Mouse (Mus musculus) hematopoietic stem cell, adult 5-6 weeks (primary cell): Measurements from ENCODE around the gene Brd4. TPM values are rescaled to one million over a fixed set of nuclear protein-coding genes. Genes with fewer than 3 reads are reported as not detected.

ENCODE experiments used
- ATAC-seq, 2 experiments: fragments of 125-278 bp in 1 of 2; replicated peaks in 1 of 2; 2 replicates each; pipeline ENCODE4 v1.8.0; 2016 to 2017; ENCODE audit warnings: inconsistent platforms in 2 of 2, mild to moderate bottlenecking in 2 of 2, moderate number of reproducible peaks in 2 of 2, low read depth in 1 of 2, moderate TSS enrichment in 1 of 2; ENCODE audit not compliant: low FRiP score in 2 of 2, poor library complexity in 2 of 2, severe bottlenecking in 2 of 2, insufficient read depth in 1 of 2, low TSS enrichment in 1 of 2
- total RNA-seq: library from RNA; stranded (forward); fragments of 172-1452, 232-1000 nt; gene quantifications from 2 replicates; pipeline ENCODE4 v1.2.3, GENCODE M21; 2017

The Brd4 gene
- total RNA-seq: 19.8 and 29.1 TPM in 2 replicates

GRCm38 (mm10) chr17:32284262-32285137, at the start of gene Brd4:
Gene Brd4 (minus strand): TSS chr17:32284722.
- peak; percentile 63 to 75 for ATAC-seq

DNA sequence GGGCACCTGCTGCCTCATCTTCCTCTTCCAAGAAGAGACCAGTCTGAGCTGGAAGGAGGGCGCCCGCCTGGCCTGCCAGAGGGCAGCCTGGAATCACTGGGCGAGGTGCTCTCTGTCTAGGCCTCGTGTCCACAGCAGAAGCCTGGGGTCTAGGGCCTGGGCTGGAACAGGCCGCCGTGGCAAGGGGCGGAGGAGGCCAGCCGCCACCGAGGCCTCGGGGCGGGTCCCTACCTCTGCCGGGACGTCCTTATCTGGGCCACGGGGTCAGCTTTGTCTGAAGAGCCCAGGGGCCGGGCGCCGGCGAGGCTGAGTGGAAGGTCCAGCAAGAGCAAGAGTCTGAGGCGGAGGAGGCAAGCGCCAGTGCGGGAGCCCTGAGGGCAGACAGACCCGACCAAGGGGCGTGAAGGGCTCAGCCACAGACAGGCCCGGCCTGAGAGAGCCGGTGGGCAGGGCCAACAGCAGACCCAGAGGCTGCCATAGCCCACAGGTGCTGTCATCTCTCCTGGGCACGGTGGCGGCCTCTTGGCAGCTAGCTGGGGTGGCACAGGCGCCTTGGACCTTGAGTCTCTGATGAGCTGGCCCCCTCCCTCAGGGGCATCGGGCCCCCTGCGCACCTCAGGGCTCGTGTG, 49.3 kb upstream of the Brd4 start:
- no peak for ATAC-seq

DNA sequence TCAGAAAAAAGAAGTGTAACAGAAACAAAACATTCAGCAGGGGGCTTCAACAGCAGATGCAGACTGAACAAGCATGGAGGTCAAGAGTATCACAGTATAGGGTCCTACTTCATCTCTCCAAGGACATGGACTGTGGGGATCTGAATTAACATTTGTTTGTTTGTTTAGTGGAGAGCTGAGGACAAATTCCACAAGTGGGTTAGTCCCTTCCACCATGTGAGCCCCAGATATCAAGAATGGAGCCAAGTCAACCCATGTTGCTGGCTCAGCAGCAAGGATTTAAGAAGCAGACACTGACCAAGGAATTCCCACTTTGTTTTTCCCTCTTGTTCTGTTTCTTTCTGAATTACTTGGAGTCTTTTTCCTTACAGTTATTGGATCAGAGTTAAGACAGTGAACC, 43.0 kb upstream of the Brd4 start:
- no peak for ATAC-seq

GRCm38 (mm10) chr17:32322809-32323208, 38.3 kb upstream of the Brd4 start:
- ATAC-seq: no peak

DNA sequence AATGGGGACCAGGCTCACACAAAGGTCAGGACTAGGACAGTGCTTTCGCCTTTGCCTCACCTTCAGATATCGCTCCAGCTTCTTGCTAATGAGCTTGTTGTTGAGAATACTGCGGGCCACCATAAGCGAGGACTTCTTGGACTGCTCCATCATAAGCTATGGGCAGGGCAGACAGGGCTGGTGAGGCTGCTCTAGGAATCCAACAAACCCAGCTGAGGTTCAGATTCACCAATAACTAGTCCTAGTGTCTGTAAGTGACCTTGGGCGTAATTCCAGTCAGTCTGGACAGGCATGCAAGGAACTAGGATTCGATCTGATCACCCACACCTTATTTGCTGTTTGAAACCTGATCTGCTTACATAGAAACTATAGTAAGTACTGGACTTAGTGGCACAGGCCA, 37.3 kb upstream of the Brd4 start:
- ATAC-seq: no peak

- ATAC-seq: peak; percentile 67 to 73
Measured at GRCm38 (mm10) chr17:32321390-32321734, 36.8 kb upstream of the Brd4 start.

DNA sequence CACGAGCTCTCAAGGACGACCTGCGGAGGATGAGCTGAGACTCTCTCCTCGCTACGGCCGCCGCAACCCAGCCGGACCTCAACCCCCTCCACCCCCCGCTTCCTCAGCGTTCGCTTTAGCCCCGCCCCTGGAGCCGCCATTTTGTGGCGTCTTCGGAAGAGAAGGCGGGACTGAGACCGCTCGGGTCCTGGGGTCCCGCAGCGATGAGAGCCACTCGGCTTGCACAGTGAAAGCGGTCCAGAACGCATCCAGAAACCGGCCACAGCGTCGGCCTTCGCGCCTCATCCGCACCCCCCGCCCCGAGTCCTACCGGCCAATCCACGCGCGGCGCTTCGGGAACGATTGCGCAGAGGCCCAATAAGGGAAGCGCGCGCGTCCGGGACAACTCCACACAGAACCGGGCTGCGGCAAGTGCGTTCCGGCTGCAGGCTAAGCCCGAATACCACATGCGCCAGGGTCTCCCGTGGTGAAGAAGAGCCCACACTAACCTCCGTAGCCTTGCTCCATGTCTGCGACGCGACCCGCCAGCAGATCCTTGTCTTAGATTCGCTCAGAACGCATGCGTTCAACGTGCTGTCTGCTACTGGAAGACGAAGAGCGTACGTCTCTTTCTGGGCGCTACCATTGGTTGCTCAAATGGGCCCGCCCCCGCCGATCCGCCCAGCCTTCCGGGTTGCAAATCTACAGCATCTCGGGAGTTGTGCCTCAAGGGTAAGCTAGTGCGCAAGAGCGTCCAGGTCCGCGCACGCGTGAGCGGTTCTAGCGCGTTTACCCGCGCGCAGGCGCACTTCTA, 36.3 kb upstream of the Brd4 start, which contains the start of gene Akap8:
Akap8 (minus strand) TSS at position 642 of the 793 bp plus-strand sequence.
- ATAC-seq: peak; percentile 94

GRCm38 (mm10) chr17:32319950-32320349, 35.4 kb upstream of the Brd4 start:
- ATAC-seq: no peak

GRCm38 (mm10) chr17:32317708-32318107, 33.2 kb upstream of the Brd4 start:
- ATAC-seq: no peak

GRCm38 (mm10) chr17:32317032-32317431, 32.5 kb upstream of the Brd4 start:
- ATAC-seq: no peak

DNA sequence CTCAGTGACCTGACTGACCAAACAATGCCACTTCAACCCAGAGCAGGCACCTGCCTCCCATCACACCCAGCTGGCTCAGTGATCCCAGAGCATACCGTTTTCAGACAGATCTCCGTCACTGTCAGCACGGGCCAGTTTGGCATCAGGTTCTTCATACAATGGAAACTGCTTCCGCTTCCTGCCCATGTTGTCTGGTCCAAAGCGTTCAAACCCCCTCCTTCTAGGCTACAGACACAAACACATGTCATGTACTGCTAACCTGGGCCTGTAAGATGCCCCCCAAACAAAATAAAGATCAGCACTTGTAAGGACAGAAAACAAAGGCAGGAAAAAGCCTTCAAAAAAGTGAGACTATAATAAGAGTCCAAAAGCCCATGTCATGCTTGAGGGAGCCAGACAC, 31.0 kb upstream of the Brd4 start:
- no peak for ATAC-seq

- ATAC-seq: no peak
Measured at GRCm38 (mm10) chr17:32313892-32314291, 29.4 kb upstream of the Brd4 start.

DNA sequence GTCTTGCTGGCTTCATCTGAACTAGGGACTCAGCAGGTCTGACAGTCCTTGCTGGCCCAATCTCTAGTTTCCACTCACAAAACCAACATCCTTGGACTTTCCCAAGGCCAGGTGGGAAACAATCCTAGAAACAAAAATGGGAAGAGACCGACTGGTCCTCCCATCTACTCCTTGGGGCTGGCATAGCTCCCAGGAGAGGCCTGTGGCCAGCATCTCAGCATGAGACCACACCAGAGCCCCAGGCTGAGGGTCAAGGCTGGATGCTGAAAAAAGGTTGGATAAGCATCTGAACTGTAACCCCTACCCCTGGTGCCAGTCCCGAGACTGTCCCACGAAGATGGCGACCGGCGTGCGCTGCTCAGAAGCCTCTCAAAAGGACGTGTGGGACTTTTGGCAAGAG, 28.3 kb upstream of the Brd4 start:
- ATAC-seq: no peak

GRCm38 (mm10) chr17:32307963-32308362, 23.4 kb upstream of the Brd4 start:
- no peak for ATAC-seq

- peak in 1 of 2 experiments; percentile 39; a peak in 1 of 4 replicates for ATAC-seq
Measured at GRCm38 (mm10) chr17:32298125-32298524, 13.6 kb upstream of the Brd4 start.

- no peak for ATAC-seq
Measured at GRCm38 (mm10) chr17:32295901-32296300, 11.4 kb upstream of the Brd4 start.

- no peak for ATAC-seq
Measured at GRCm38 (mm10) chr17:32295160-32295559, 10.6 kb upstream of the Brd4 start.

GRCm38 (mm10) chr17:32285138-32285670, 682 bp upstream of the Brd4 start:
- no peak for ATAC-seq
